Mouse (Mus musculus) right cerebral cortex, postnatal 14 days (tissue): ENCODE results near the gene Pip5k1c.

Experiments used
- DNase-seq: peaks from one replicate; pipeline ENCODE4 v3.0.0; 2022

Pip5k1c gene

DNA sequence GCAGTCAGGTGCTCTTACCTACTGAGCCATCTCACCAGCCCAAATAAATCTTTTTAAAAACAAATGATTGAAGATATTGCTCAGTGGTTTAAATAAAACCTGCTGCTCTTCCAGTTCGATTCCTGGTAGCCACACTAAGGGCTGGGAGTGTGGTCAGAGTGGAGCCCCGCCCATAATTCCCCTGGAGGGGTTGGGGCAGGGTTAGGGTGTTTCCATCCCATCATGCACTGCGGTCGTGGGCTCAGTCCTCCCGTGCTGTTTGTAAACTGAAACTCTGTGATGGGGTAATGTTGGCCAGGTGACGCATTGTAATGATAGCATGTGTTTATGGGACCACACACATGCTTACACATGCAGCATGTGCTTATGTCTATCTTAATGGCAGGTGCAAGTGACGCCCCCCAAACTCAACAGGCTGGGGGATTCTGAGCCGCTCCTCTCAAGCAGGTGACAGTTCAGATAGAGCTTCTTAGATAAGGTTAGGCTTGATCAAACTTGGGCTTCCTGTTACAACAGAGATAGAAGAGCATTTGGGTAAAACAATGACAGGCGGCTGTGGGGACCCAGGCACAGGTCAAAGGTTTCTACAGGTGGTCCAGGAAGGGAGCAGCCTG is 59.0 kb downstream of the Pip5k1c start:
- no peak for DNase-seq

DNA sequence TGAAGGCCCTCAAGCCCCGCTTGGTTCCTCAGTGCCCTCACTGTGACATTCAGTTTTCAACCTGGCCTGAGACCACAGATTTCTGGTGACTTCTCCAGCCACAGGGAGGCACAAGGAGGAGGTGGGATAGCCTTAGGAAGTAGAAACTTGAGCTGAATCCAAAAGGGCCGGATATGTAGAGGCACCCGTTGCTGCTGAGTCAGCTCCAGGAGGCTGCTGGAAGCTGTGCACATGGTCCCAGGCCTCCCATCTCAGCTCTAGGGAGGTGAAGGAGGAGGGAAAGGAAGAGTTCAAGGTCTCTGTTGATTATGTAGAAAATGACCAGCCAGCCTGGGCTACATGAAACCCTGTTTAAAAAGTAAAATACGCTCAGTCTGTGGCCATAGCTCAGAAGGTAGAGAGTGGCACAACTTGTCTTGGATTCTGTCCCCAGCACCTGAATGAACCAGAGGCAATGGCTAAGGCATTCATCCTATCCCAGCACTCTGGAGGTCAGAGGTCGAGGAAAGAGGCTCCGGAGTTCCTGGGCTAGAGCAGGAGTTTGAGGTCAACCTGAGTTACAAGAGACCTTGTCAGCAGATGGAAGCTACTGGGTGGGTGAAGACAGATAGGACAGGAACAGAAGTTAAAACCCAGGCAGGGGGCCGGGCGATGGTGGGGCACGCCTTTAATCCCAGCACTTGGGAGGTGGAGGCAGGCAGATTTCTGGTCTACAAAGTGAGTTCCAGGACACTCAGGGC is 62.1 kb downstream of the Pip5k1c start:
- no peak for DNase-seq

DNA sequence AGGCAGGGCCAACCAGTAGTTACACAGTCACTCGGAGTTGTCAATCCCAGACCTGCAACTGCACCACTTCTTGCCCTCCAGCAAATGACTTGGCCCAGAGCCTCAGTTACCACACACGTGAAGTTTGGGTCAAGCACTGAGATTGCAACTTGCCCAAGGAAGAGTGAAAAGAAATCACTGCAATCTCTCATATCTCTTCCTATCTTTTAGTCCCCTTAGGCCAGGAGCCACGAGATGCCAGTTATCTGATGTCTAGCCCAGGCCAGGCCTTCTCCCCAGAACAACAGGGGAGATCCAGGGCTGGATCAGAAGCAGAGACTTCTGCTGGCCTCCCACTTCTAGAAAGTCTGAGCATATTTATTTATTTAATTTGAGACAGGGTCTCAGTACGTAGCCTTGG is 62.8 kb downstream of the Pip5k1c start:
- no peak for DNase-seq

DNA sequence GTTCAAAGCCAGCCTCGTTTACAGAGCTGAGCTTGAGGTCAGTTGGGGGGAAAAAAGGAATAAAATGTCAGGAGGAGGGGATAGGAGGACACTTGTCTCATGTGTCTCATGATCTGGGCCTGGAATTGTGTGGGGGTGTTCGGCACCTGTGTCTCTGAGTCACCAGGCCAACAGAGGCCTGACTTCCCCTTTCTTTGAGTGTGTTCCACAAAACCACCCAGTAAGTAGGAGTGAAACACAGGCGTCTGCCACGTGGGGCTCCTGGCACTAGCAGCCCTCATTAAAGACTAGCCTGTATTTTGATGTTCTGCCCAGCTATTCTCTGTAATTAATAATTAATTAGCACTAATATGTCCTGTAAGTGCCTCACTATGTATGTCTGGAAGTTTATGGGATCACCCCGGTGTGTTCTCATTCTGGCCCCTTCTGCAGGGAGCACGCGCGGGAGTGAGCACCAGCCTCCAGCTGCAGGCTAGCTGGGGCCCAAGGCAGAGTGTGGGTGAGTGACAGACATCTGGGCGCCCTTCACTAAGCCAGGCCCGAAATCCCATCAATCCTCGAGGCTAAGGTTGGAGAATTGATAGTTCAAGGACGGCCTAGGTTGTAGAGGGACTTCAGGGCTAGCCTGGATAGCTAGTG is 63.7 kb downstream of the Pip5k1c start:
- no peak for DNase-seq

DNA sequence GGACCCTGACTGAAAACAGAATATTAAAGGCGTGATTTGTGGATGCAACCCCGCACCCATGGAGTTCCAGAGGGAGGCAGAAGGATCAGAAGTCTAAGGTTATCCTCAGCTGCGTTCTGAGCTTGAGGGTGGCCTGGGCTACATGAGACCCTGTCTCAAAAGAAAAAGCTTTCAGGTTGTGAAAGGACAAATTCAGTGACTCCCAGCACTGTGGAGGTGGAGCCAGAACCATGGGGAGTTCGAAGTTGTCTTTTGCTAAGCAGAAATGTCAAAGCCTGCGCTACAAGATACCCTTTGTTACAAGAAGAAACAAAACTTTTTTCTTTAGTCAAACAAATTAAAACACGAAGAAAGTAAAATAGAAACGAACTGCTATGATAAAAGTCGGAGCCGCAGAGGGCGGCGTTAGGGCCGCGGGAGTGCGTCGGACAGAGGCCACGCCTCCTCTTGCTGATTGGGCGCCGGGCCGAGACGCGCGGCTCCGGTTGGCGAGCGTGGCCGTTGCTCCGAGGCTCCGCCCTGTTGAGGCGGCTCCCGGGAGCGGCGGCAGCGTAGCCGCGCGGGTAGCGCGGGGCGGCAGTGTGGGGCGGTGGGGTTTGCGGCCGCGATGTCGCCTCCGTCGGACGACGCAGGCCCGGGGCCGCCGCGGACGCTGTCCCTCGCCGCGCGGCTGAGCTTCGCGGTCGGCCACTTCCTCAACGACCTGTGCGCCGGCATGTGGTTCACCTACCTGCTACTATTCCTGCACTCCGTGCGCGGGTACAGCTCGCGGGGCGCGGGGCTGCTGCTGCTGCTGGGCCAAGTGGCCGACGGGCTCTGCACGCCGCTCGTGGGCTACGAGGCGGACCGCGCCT is 64.5 kb downstream of the Pip5k1c start, which contains the start of gene Mfsd12:
Gene Mfsd12, plus strand, starts transcription at position 501 of the 854 bp plus-strand sequence.
- DNase-seq, result peak; percentile 95

DNA sequence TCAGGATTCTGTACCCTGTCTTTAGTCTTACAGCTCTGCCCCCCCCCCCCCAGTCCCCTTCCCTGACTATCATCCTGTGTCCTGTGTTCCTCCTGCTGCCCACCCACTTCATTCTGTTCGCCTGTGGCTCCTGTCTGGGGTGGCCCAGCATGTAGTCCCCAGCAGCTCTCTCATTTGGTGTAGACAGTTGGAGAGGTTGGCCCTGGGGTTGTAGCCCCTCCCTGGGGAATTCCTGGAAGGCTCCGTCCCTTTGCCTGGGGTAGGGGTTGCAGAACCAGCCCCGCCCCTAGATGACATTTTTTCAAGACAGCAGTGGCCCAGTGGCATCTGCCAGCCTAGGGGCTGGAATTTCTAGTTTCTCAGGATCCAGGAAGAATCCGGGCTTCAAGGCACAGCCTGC is 65.4 kb downstream of the Pip5k1c start:
- DNase-seq, result no peak

DNA sequence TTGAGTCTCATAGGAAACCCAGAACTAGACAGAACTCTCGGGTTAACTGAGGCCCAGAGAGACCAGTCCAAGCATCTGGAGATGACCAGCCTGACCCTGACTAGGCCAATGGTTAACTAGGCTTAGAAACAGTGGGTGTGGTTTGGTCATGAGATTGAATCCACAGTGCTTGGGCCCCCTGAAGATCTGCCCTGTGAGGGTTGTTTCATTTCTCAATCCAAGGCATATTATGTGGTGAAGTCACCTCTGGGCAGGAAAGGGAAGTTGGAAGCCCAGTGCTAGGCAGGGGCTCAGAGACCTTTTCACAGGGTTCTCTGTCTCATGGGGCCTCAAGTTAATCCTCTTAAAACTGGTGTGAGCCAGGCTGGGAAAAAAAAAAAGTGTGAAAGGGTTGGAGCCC is 66.1 kb downstream of the Pip5k1c start:
- DNase-seq, result no peak

DNA sequence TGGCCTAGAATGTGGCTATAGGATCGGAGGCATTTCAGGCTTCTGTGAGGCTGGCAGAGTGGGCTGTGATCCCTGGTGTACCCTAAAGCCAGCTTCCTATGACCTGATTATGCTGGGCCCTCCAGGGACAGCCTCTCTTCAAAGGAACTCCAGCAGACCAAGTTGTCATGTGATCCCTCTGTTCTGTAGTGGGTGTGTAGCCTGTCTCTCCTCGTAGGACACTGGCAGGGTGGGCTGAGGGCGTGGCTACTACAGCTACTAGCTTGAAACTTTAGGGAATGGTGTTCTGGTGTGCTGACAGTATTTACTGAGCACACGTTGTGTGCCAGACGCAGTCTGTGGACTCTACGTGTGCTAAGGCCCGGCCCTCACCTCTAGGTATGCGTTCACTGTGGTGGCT is 68.0 kb downstream of the Pip5k1c start:
- DNase-seq, result no peak

DNA sequence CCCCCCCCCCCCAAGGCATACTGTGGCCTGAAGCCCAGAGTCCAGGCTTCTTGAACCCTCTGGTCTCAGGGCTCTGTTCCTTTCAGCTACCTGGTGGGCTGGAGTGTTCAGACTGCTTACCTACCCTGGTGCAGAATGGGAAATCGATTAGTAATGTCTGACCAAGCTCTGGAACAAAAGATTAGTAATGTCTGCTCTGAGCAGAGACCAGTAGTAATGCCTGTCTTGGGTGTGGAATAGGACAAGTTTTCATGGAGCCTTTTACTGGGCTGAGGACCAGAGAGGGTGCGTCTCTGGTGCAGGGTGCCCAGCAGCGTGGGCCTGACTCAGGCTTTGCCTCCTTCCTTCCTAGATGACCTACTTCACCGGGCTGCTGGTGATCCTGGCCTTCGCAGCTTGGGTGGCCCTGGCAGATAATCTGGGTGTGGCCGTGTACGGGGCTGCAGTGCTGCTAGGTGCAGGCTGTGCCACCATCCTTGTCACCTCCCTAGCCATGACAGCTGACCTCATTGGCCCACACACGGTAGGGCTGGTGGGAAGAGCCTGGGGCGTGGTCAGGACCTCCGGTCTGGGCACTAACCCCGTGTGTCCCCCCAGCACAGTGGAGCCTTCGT is 69.7 kb downstream of the Pip5k1c start:
- DNase-seq, result no peak

DNA sequence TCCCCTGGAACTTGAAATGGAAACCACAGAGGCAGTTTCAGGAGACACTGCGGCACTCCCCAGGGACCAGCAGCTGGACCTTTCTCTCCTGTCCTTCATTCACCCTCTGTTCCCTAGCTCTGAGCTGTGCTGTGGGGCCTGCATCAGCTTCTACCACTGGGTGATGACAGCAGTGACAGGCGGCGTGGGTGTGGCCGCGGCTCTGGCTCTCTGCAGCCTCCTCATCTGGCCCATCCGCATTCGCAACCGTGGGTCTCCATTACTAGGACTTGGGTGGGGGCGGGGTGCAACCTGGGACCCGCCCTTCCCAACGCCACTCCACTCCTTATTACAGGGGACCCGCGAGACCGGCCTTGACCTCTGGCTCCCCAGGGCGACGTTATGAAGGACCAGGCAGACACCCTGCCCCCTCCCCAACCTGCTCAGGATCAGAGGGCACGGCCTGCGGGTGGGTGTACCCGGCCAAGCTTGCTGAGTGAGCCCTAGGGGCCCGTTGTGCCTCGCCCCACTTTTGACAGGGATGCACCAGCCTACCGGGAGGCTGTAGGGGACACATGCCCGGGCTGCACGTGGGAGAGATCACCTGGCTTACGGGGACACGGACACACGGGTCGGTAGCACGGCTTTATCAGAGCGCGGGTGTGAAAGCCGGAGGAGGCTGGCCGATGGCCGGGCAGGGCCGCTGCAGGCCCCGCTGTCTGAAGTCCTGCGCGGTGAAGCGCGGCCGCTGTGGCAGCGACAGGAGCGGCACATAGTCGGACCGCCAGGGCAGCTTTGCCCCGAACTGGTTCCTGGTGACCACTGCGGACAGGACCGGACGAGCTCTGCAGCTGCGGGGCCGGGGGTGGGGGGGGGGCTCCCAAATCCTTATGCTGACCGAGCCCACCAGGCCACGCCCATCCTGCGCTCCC is 70.9 kb downstream of the Pip5k1c start:
- DNase-seq, result no peak

DNA sequence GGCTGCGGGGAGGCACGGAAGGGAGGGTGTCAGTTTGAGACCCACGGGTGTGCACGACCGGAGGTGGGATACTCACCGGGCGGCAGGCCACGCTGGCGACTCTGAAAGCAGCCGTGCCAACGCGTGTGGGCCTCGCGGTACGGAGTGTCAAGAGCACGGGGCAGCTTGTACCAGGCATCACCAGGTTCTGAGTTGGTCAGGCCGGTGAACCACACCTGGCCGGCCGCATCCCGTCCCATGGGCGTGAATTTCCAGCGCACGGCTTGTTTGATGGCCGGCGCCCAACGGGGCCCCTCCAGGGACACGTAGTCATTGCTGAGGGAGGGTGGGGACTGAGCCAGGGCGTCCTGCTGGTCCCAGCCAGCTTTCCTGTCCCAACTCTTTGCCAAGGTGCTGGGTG is 71.9 kb downstream of the Pip5k1c start:
- no peak for DNase-seq

DNA sequence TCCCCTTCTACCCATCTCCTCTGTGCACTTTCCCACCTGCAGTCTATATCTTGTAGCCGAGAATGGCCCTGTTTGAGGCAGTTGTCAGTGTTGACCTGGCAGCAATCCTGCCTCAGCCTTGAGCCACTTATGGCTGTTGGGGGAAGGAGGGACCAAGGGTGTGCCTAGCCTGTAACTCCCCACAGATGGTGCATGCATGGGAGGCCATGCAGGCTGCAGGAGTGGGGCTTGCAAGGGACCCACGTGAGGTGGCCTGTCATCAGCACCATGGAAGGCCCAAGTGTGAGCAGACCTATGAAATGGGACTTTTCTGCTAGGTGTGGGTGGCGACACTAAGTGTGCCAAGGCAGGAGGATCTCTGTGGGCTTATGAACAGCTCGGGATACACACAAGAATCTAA is 72.3 kb downstream of the Pip5k1c start:
- no peak for DNase-seq

DNA sequence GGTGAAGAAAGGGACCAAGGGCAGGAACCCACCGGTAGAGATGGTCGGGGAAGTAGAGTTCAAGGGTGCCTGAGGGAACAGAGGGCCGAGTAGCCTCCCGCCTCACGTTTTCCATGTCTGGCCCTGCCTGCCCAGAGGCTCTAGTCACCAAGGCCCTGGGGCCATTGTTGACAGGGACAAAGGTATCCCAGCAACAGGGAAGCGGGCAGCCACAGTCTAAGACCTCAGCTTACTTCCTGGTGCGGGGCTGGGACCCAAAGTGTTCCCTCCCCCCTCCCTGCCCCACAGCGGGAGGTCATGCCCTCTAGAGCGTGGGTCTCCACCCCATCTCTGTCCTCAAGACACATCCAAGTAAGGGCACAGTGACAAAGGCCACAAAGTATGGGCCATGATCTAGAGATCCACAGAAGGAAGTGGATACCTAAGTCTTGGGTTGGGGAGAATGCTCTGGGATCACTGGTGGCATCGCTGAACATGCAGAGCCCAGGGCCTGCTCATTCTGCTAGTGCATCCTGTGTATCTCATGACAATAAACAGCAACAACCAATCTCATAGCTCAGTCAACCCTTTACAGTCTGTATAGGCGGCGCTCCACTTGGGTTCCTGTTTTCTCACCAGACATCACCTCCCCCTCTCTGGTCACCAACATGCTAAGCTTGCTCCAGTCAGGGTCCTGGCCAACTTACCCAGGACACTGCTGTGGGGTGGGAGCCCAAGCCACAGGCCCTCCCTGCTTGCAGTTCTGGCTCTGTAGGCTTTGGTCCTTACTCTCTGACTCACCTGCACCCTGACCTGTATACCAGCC is 73.1 kb downstream of the Pip5k1c start, which contains the start of gene 4930404N11Rik:
Gene 4930404N11Rik, minus strand, starts transcription at position 145 of the 805 bp plus-strand sequence.
- no peak for DNase-seq

DNA sequence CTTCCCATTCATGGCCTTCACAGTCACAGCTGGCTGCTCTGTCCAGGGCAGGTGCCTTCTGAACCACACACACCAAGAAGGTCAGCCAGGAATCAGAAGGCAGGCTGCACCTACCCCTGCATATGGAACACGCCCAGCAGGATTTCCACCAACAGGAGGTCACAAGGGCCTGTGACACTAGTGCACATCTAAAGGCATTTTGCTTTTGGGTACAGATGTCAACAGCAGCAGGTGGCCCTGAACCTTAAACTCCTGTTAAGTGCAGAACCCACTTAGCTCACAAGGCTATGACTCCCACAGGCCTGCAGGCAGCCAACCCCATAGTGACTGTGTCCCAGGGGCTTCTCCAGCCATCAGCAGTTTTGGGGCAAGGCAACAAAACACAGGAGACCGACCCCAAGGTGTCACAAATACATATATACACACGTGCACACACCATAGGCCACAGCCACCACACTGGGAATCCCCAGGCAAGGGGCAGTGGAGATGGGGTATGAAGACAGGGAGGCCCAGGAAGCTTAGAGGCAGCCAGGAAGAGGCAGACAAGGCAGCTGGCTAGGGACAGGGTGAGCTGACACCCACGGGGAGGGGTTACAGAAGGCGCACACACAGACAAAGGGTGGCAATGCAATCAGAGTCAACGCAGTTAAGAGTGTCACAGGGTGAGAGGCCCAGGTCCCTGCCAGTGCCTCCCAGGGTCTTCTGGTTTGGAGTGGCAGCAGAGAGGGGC is 73.9 kb downstream of the Pip5k1c start:
- no peak for DNase-seq

DNA sequence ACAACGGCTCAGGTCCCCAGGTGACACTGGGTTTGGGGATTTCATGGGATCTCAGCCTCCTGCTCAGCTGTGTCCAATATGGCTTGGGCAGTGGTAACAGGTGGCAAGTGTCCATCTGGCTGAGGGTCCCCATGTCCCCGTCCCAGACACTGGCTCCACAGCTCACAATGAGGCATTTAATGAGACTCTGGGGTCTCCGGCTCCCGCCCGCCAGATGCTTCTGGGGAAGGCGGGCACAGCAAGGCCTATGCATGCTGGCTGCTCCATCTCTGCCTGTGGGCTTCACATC is 74.4 kb downstream of the Pip5k1c start:
- no peak for DNase-seq
